Mouse (Mus musculus) limb, embryonic 13.5 days (tissue): ENCODE results near the gene Lamb3. TPM values are rescaled to one million over a fixed set of nuclear protein-coding genes. Genes with fewer than 3 reads are reported as not detected.

ENCODE experiments used
- ATAC-seq: fragments of 200-750 bp; cut with Nextera tagmentation; 2 replicates; pipeline ENCODE4 v1.8.0; 2017; ENCODE audit warnings: low read depth, moderate number of reproducible peaks, moderate TSS enrichment; ENCODE audit not compliant: low FRiP score
- H3K27ac ChIP-seq: fragments of 300-500 bp; sonication (generic); 2 replicates; pipeline ENCODE4 v1.5.1; 2015; ENCODE audit warnings: inconsistent platforms, mild to moderate bottlenecking, moderate library complexity
- H3K27me3 ChIP-seq: fragments of 300-500 bp; sonication (generic); 2 replicates; pipeline ENCODE4 v1.6.1; 2015; ENCODE audit warnings: mild to moderate bottlenecking, inconsistent platforms
- H3K36me3 ChIP-seq: fragments of 300-500 bp; sonication (generic); 2 replicates; pipeline ENCODE4 v1.6.1; 2015; ENCODE audit warnings: inconsistent platforms, mild to moderate bottlenecking, moderate library complexity
- H3K4me1 ChIP-seq: fragments of 300-500 bp; sonication (generic); 2 replicates; pipeline ENCODE4 v1.6.1; 2015; ENCODE audit warnings: inconsistent platforms
- H3K4me2 ChIP-seq: fragments of 300-500 bp; sonication (generic); replicated peaks from 2 replicates; pipeline ENCODE4 v1.6.1; 2015; ENCODE audit warnings: inconsistent platforms, mild to moderate bottlenecking, moderate library complexity
- H3K4me3 ChIP-seq: fragments of 300-500 bp; sonication (generic); 2 replicates; pipeline ENCODE4 v1.5.1; 2015; ENCODE audit warnings: moderate library complexity, mild to moderate bottlenecking, inconsistent platforms
- H3K9ac ChIP-seq: fragments of 300-500 bp; sonication (generic); 2 replicates; pipeline ENCODE4 v1.6.1; 2015; ENCODE audit warnings: mild to moderate bottlenecking, inconsistent platforms
- H3K9me3 ChIP-seq: fragments of 300-500 bp; sonication (generic); 2 replicates; pipeline ENCODE4 v1.6.1; 2016; ENCODE audit warnings: inconsistent platforms
- WGBS: fragments of 180-500 bp; shearing (Covaris S2); methylation state at CpG from one replicate; pipeline ENCODE4 v1.1.7; 2015; 5-methylcytosine and 5-hydroxymethylcytosine counted together
- polyA plus RNA-seq: library from polyadenylated mRNA; unstranded; fragments of >200 nt; fragmentation: Nextera tagmentation; extraction: Ambion mirVana; gene quantifications from 2 replicates; pipeline ENCODE4 v1.2.1, GENCODE M21; 2015

Gene Lamb3
- polyA plus RNA-seq, 1 experiment from 2014 or later: 3.6 TPM

- Histone ChIP-seq H3K27ac (no peak overlapping the region), H3K4me3 (no peak overlapping the region), H3K4me1 (peaks cover 15% of the 10 kb centered on the region; the same call in 1 of the 2 replicates), H3K36me3 (no peaks in the 10 kb centered on the region), H3K27me3 (no peaks in the 10 kb centered on the region), H3K4me2 (no peak overlapping the region), H3K9ac (no peak overlapping the region), H3K9me3 (no peaks in the 10 kb centered on the region)
- ATAC-seq: no peak
- 72% methylated on average over 9 of the region's 9 CpGs for WGBS
These were observed 131.0 kb downstream of the Lamb3 start for GRCm38 (mm10) chr1:193338363-193338995.

GRCm38 (mm10) chr1:193342198-193342946 lies 134.9 kb downstream of the Lamb3 start:
- Histone ChIP-seq H3K4me2 (no peak overlapping the region), H3K4me3 (no peak overlapping the region), H3K36me3 (no peaks in the 10 kb centered on the region; the same call in 1 of the 2 replicates), H3K27ac (no peak overlapping the region), H3K27me3 (no peaks in the 10 kb centered on the region), H3K4me1 (peaks cover 12% of the 10 kb centered on the region; the same call in 1 of the 2 replicates), H3K9ac (no peak overlapping the region), H3K9me3 (no peaks in the 10 kb centered on the region)
- WGBS: 84% methylated on average over 5 of the region's 5 CpGs
- ATAC-seq: no peak

- H3K4me3 ChIP-seq: no peak overlapping the region
- no peak overlapping the region for H3K27ac ChIP-seq
- ATAC-seq: no peak
- H3K36me3 ChIP-seq: peaks cover 8% of the 10 kb centered on the region
- H3K9ac ChIP-seq: no peak overlapping the region
- peaks cover 3% of the 10 kb centered on the region; the same call in 1 of the 2 replicates for H3K4me1 ChIP-seq
- H3K27me3 ChIP-seq: no peaks in the 10 kb centered on the region
- no peaks in the 10 kb centered on the region for H3K9me3 ChIP-seq
- no peak overlapping the region for H3K4me2 ChIP-seq
- 74% methylated on average over 4 of the region's 4 CpGs for WGBS
These were observed 136.4 kb downstream of the Lamb3 start for GRCm38 (mm10) chr1:193343853-193344252.

GRCm38 (mm10) chr1:193344976-193345375 lies 137.5 kb downstream of the Lamb3 start:
- Histone ChIP-seq H3K9me3 (no peaks in the 10 kb centered on the region), H3K4me3 (no peak overlapping the region), H3K27me3 (no peaks in the 10 kb centered on the region), H3K36me3 (peaks cover 20% of the 10 kb centered on the region), H3K27ac (no peak overlapping the region), H3K9ac (no peak overlapping the region), H3K4me1 (0 out of 2 replicates have a peak, but pooled peaks cover 2% of the 10 kb centered on the region), H3K4me2 (no peak overlapping the region)
- no peak for ATAC-seq
- 22% methylated on average over 2 of the region's 2 CpGs for WGBS

GRCm38 (mm10) chr1:193346908-193347307 lies 139.4 kb downstream of the Lamb3 start:
- H3K9me3 ChIP-seq: no peaks in the 10 kb centered on the region
- H3K9ac ChIP-seq: no peak overlapping the region
- peaks cover 32% of the 10 kb centered on the region for H3K36me3 ChIP-seq
- no peak for ATAC-seq
- no peaks in the 10 kb centered on the region for H3K27me3 ChIP-seq
- no peak overlapping the region for H3K27ac ChIP-seq
- H3K4me3 ChIP-seq: no peak overlapping the region
- H3K4me2 ChIP-seq: no peak overlapping the region
- WGBS: 75% methylated on average over 3 of the region's 3 CpGs
- 0 out of 2 replicates have a peak, but pooled peaks cover 2% of the 10 kb centered on the region for H3K4me1 ChIP-seq

GRCm38 (mm10) chr1:193348261-193348962 lies 140.9 kb downstream of the Lamb3 start:
- Histone ChIP-seq H3K4me3 (no peak overlapping the region), H3K27me3 (no peaks in the 10 kb centered on the region), H3K4me1 (0 out of 2 replicates have a peak, but pooled peaks cover 2% of the 10 kb centered on the region), H3K27ac (0 out of 2 replicates have a peak overlapping the region, but pooled peaks have one; percentile 6), H3K9ac (no peak overlapping the region), H3K36me3 (peaks cover 40% of the 10 kb centered on the region), H3K4me2 (no peak overlapping the region), H3K9me3 (no peaks in the 10 kb centered on the region)
- WGBS: 85% methylated on average over 9 of the region's 9 CpGs
- ATAC-seq: no peak

- H3K27ac ChIP-seq: no peak overlapping the region
- no peak overlapping the region for H3K4me3 ChIP-seq
- WGBS: 75% methylated on average over 10 of the region's 10 CpGs
- no peak for ATAC-seq
- peaks cover 53% of the 10 kb centered on the region for H3K36me3 ChIP-seq
- H3K27me3 ChIP-seq: no peaks in the 10 kb centered on the region
- no peak overlapping the region for H3K4me2 ChIP-seq
- H3K9ac ChIP-seq: no peak overlapping the region
- 0 out of 2 replicates have a peak, but pooled peaks cover 2% of the 10 kb centered on the region for H3K4me1 ChIP-seq
- no peaks in the 10 kb centered on the region for H3K9me3 ChIP-seq
These were observed 142.4 kb downstream of the Lamb3 start for GRCm38 (mm10) chr1:193349702-193350545.

- Histone ChIP-seq H3K4me2 (no peak overlapping the region), H3K9me3 (no peaks in the 10 kb centered on the region), H3K27ac (no peak overlapping the region), H3K27me3 (no peaks in the 10 kb centered on the region), H3K4me1 (0 out of 2 replicates have a peak, but pooled peaks cover 2% of the 10 kb centered on the region), H3K9ac (no peak overlapping the region), H3K36me3 (peaks cover 56% of the 10 kb centered on the region), H3K4me3 (no peak overlapping the region)
- 83% methylated on average over 2 of the region's 2 CpGs for WGBS
- no peak for ATAC-seq
These were observed 143.0 kb downstream of the Lamb3 start for GRCm38 (mm10) chr1:193350546-193350801.

- H3K4me3 ChIP-seq: no peak overlapping the region
- no peak overlapping the region for H3K27ac ChIP-seq
- H3K27me3 ChIP-seq: no peaks in the 10 kb centered on the region
- H3K36me3 ChIP-seq: peaks cover 61% of the 10 kb centered on the region
- no peak overlapping the region for H3K9ac ChIP-seq
- 0 out of 2 replicates have a peak, but pooled peaks cover 2% of the 10 kb centered on the region for H3K4me1 ChIP-seq
- 93% methylated on average over 3 of the region's 3 CpGs for WGBS
- no peak overlapping the region for H3K4me2 ChIP-seq
- ATAC-seq: no peak
- no peaks in the 10 kb centered on the region for H3K9me3 ChIP-seq
These were observed 144.1 kb downstream of the Lamb3 start for GRCm38 (mm10) chr1:193351583-193351982.

GRCm38 (mm10) chr1:193359199-193359598 lies 151.7 kb downstream of the Lamb3 start:
- Histone ChIP-seq H3K9ac (no peak overlapping the region), H3K4me1 (no peaks in the 10 kb centered on the region), H3K4me3 (no peak overlapping the region), H3K9me3 (no peaks in the 10 kb centered on the region), H3K4me2 (no peak overlapping the region), H3K27me3 (no peaks in the 10 kb centered on the region), H3K36me3 (peaks cover 22% of the 10 kb centered on the region), H3K27ac (no peak overlapping the region)
- WGBS: 74% methylated on average over 3 of the region's 3 CpGs
- no peak for ATAC-seq

- H3K9ac ChIP-seq: no peak overlapping the region
- H3K4me2 ChIP-seq: no peak overlapping the region
- ATAC-seq: no peak
- H3K27ac ChIP-seq: no peak overlapping the region
- WGBS: 51% methylated on average over 6 of the region's 6 CpGs
- peaks cover 12% of the 10 kb centered on the region for H3K36me3 ChIP-seq
- H3K4me3 ChIP-seq: no peak overlapping the region
- no peaks in the 10 kb centered on the region for H3K4me1 ChIP-seq
- H3K9me3 ChIP-seq: no peaks in the 10 kb centered on the region
- no peaks in the 10 kb centered on the region for H3K27me3 ChIP-seq
These were observed 153.7 kb downstream of the Lamb3 start for GRCm38 (mm10) chr1:193361181-193361580.
